Mouse (Mus musculus) embryo, embryonic 10 days (tissue): ENCODE measurements around the gene Tubb1.

ENCODE experiments used
- DNase-seq: peaks from one replicate; pipeline ENCODE4 v3.0.0-alpha.2; 2015; ENCODE audit warnings: low spot score

The Tubb1 gene

GRCm38 (mm10) chr2:174450353-174450752 lies at the start of gene Tubb1:
TSS of gene Tubb1 (plus strand) at chr2:174450695.
- no peak for DNase-seq

- no peak for DNase-seq
Observed at GRCm38 (mm10) chr2:174410222-174410621, 40.3 kb upstream of the Tubb1 start.

DNA sequence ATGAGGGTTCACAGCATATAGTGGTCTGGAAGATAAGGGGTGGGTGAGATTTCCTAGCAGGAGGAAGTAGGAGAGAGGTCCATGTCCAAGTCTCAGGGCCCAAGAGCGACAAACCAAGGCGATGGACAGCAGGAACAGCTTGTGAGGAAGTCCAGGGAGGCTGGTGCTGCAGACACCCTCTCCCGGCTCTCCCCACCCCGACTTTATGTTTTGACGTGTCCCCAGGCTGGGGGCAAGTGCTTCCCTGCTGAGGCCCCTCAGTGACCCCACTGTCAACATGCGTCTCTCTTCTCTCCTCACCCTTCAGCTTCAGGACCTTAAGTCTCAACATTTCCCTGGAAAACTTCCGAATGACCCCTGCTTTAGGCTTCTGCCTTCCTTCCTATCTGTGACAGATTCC lies 37.4 kb upstream of the Tubb1 start:
- DNase-seq = no peak

GRCm38 (mm10) chr2:174415001-174415730 lies 35.3 kb upstream of the Tubb1 start:
- DNase-seq = no peak

GRCm38 (mm10) chr2:174415731-174416310 lies 34.7 kb upstream of the Tubb1 start, which contains the start of gene Nelfcd:
TSS of gene Nelfcd (plus strand) at chr2:174415804.
- DNase-seq = peak; percentile 100

- DNase-seq = no peak
Observed at GRCm38 (mm10) chr2:174421107-174421506, 29.4 kb upstream of the Tubb1 start.

- DNase-seq = no peak
Observed at GRCm38 (mm10) chr2:174424301-174425085, 26.0 kb upstream of the Tubb1 start.

GRCm38 (mm10) chr2:174426856-174427255 lies 23.6 kb upstream of the Tubb1 start:
- no peak for DNase-seq

GRCm38 (mm10) chr2:174428076-174428835 lies 22.2 kb upstream of the Tubb1 start:
- DNase-seq = no peak

DNA sequence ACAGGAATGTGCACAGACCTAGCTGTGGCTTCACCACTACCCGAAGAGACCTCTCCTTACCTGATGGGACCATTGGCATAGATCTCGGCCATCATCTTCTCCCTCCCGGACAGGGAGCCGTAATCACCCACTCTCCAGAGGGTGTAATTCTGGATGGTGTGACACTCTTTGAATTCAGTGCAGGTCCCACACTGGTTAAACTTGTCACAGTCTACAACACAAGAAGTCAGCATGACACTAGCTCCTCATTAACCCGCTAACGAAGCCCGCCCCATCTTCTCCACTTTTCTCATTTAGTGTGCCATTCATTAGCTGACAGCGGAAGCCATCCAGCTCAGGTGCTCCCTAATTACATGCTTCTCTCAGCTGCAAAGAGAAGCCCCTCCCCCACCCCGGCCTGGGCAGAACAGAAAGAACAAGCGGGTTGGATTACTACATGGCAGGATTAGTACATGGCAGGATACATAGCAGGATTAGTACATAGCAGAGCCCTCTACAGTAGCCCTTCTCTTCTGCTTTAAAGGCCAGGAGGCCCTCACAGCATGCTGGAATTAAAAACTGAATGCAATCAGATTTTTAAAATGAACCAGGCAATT lies 21.4 kb upstream of the Tubb1 start:
- no peak for DNase-seq

- no peak for DNase-seq
Observed at GRCm38 (mm10) chr2:174434943-174435342, 15.6 kb upstream of the Tubb1 start.

DNA sequence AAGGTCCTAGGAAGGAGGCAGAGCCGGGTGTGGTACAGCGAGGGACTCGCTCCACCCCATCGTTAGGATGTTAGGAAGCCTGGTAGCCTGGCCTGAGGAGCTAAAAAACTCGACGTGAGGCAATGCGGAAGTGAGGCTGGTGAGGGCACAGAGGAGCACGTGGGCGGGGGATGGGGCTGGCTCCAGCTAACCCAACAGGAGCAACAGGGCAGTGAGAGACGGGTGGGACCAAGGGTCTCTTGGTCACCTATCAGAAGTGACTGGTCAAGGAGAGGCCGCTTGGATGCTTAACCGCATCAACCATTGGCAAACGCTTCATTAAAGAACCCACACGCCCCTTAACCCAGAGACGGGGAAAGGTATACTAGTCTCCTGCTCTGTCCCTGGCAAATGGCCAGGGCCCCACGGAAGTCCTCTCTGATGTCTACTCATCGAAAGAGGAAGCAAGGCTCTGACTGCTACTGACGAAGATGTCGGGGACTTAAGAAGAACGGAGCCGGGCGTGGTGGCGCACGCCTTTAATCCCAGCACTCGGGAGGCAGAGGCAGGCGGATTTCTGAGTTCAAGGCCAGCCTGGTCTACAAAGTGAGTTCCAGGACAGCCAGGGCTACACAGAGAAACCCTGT lies 14.3 kb upstream of the Tubb1 start:
- no peak for DNase-seq

- DNase-seq = no peak
Observed at GRCm38 (mm10) chr2:174436916-174437696, 13.4 kb upstream of the Tubb1 start.

DNA sequence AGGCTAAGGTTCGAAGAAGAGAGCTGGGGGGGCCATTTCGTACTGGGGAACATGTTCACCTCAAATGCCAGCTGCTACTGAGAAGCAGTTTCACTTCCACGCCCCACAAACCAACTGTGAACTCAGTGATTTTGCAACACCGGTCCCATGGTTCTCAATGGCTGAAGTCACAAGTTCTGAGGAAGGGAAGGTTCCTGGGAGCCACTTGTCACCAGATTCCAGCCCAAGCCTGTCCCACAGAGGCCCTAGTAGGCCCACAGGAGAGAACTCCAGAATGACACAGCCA lies 12.9 kb upstream of the Tubb1 start:
- no peak for DNase-seq

- DNase-seq = no peak
Observed at GRCm38 (mm10) chr2:174438181-174438580, 12.3 kb upstream of the Tubb1 start.

GRCm38 (mm10) chr2:174438737-174439449 lies 11.6 kb upstream of the Tubb1 start, which contains the start of gene Ctsz:
TSS of gene Ctsz (minus strand) at chr2:174439039.
- peak; percentile 75 for DNase-seq

- DNase-seq = no peak
Observed at GRCm38 (mm10) chr2:174439450-174439838, 11.1 kb upstream of the Tubb1 start.

- DNase-seq = no peak
Observed at GRCm38 (mm10) chr2:174439961-174440360, 10.5 kb upstream of the Tubb1 start.

DNA sequence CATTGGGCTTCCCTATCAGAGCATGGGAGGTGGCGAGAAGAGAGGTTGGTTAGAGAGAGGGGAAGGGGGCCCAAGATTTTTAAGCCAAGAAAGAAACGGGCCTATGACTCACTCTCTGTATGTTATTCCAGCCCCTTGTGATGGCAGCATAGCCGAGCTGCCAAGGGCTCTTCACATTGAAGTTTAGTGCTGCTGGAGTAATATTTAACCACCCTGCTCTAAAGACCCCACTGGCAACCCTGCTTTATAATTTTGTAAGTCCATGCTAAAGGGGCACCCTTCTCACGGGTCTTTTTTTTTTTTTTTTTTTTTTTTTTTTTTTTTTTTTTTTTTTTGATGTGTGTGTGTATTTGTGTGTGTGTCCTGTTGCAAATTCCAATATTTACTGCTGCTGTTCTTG lies 8.6 kb upstream of the Tubb1 start:
- no peak for DNase-seq

DNA sequence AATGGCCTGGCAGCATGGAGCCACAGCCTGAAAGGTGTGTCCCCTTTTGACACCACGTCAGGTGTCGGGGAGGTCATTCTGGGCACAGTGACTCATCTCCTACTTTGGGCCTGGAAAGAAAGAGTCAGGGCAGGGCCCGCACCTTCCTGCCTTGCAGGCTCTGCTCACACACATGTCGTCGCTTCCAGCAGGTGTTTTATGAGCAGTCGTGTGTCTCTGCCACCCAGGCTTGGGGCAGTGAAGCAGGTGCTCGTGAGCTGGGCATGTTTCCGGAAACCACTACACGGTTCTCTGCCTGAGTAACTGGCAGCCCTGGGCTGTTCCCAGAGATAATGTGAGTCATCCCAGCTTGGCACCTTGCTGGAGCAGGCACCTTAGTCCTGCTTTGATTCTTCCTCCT lies 8.0 kb upstream of the Tubb1 start:
- no peak for DNase-seq
